Mouse (Mus musculus): ENCODE measurements at regions not wholly inside any gene's neighbourhood (a gene's known extent, or its start where the extent isn't known, plus 50 kb on each side); places are given as distances from the start of the nearest gene placed in this dataset.

- DNase-seq = no peak
Observed at GRCm38 (mm10) chr4:148384251-148385230, 60.0 kb downstream of the Ubiad1 start.

GRCm38 (mm10) chr4:148380562-148380961 is 64.0 kb downstream of the Ubiad1 start:
- no peak for DNase-seq

GRCm38 (mm10) chr4:148378491-148378890 is 66.1 kb downstream of the Ubiad1 start:
- no peak for DNase-seq

- DNase-seq = no peak
Observed at GRCm38 (mm10) chr4:148377368-148377767, 67.2 kb downstream of the Ubiad1 start.

- DNase-seq = no peak
Observed at GRCm38 (mm10) chr4:148376439-148376838, 68.1 kb downstream of the Ubiad1 start.

GRCm38 (mm10) chr4:148371489-148371888 is 73.1 kb downstream of the Ubiad1 start:
- DNase-seq = no peak

- no peak for DNase-seq
Observed at GRCm38 (mm10) chr4:148367671-148368070, 76.9 kb downstream of the Ubiad1 start.

GRCm38 (mm10) chr4:148365804-148366203 is 78.0 kb upstream of the Disp3 start:
- no peak for DNase-seq

- no peak for DNase-seq
Observed at GRCm38 (mm10) chr4:148363366-148364121, 75.8 kb upstream of the Disp3 start.

GRCm38 (mm10) chr4:148360931-148361330 is 73.2 kb upstream of the Disp3 start:
- peak; percentile 92 for DNase-seq

- no peak for DNase-seq
Observed at GRCm38 (mm10) chr4:148358336-148358735, 70.6 kb upstream of the Disp3 start.

- DNase-seq = no peak
Observed at GRCm38 (mm10) chr4:148357221-148357621, 69.5 kb upstream of the Disp3 start.

- DNase-seq = peak; percentile 29
Observed at GRCm38 (mm10) chr4:148356654-148357053, 68.9 kb upstream of the Disp3 start.

GRCm38 (mm10) chr4:148353969-148354368 is 66.2 kb upstream of the Disp3 start:
- DNase-seq = no peak

GRCm38 (mm10) chr4:148352690-148353089 is 64.9 kb upstream of the Disp3 start:
- DNase-seq = no peak

GRCm38 (mm10) chr4:148341531-148342157 is 53.9 kb upstream of the Disp3 start:
- DNase-seq = no peak

- DNase-seq = no peak
Observed at GRCm38 (mm10) chr4:148340342-148340741, 52.6 kb upstream of the Disp3 start.

GRCm38 (mm10) chr4:148337890-148338880 is 50.4 kb upstream of the Disp3 start:
- DNase-seq = no peak

Measured in cerebellum, adult 11 months (tissue).